Comparison of ENCODE assay signal across 25 mouse cellular contexts in genomic region chr3:143340032-143340431, GRCm38 (mm10).
DNase-seq lines count a peak whose midpoint lies in the region; ATAC-seq and TF ChIP-seq lines count a peak whose summit lies in the region.
"Had no signal": no experiment of that assay in that cellular context is flagged by ENCODE, and none has a peak within 500 bp of the region (broad histone marks: within the 10 kb centered on the region; RNA-seq: fewer than 3 reads in every experiment).

No protein-coding gene starts in this region.

- no peak for TF ChIP-seq POLR2A in kidney, adult 2 months (IDR thresholded peaks at IDR 0.05; ENCODE audit: low read depth, low read length)

- ATAC-seq in kidney, postnatal 0 days (replicated peaks; ENCODE audit: low FRiP score, low read depth), result peak; percentile 77
- ATAC-seq: forebrain, embryonic 16.5 days; inflammation-experienced regulatory T-cells, adult 6 months had no signal

- WGBS in kidney, adult 2 months, result 54% methylated on average over 7 of the region's 7 CpGs
- WGBS in kidney, postnatal 0 days, result 62% methylated on average over 7 of the region's 7 CpGs

- H3K36me3 ChIP-seq in kidney, adult 2 months (ENCODE audit: control insufficient read depth, insufficient read depth, low read length), result no peaks in the 10 kb centered on the region
- H3K36me3 ChIP-seq in kidney, postnatal 0 days (ENCODE audit: insufficient read depth, low read length), result no peaks in the 10 kb centered on the region
- H3K36me3 ChIP-seq: embryonic facial prominence, embryonic 13.5 days; heart, embryonic 13.5 days; hindbrain, embryonic 15.5 days; limb, embryonic 10.5 days; limb, embryonic 15.5 days; liver, embryonic 15.5 days; stomach, embryonic 15.5 days had no signal

- H3K27ac ChIP-seq in kidney, adult 2 months (ENCODE audit: insufficient read depth, low read depth, low read length), result peak overlapping the region; percentile 43
- no peak overlapping the region for H3K27ac ChIP-seq in kidney, postnatal 0 days
- H3K27ac ChIP-seq: embryonic facial prominence, embryonic 13.5 days; heart, embryonic 13.5 days; hindbrain, embryonic 15.5 days; limb, embryonic 10.5 days; limb, embryonic 15.5 days; liver, embryonic 15.5 days; stomach, embryonic 15.5 days had no signal

- H3K4me2 ChIP-seq in kidney, postnatal 0 days (ENCODE audit: low read length), result no peak overlapping the region
- H3K4me2 ChIP-seq: embryonic facial prominence, embryonic 13.5 days; heart, embryonic 13.5 days; hindbrain, embryonic 15.5 days; limb, embryonic 15.5 days; liver, embryonic 15.5 days; lung, embryonic 14.5 days; midbrain, embryonic 11.5 days; stomach, embryonic 15.5 days had no signal

- H3K9me3 ChIP-seq in kidney, postnatal 0 days (replicated peaks; ENCODE audit: low read length), result no peaks in the 10 kb centered on the region
- H3K9me3 ChIP-seq: embryonic facial prominence, embryonic 13.5 days; heart, embryonic 13.5 days; hindbrain, embryonic 15.5 days; limb, embryonic 10.5 days; limb, embryonic 15.5 days; liver, embryonic 15.5 days; stomach, embryonic 15.5 days had no signal

- no peak overlapping the region for H3K9ac ChIP-seq in kidney, postnatal 0 days (ENCODE audit: low read depth, low read length)
- H3K9ac ChIP-seq: embryonic facial prominence, embryonic 13.5 days; heart, embryonic 13.5 days; hindbrain, embryonic 15.5 days; limb, embryonic 15.5 days; liver, embryonic 15.5 days; lung, embryonic 14.5 days; stomach, embryonic 15.5 days had no signal

- no peak for TF ChIP-seq CTCF in kidney, adult 2 months (conservative IDR thresholded peaks at IDR 0.05; ENCODE audit: insufficient read depth, insufficient read length, low read depth, low read length)
- TF ChIP-seq CTCF in kidney, postnatal 0 days (IDR thresholded peaks at IDR 0.05; ENCODE audit: low read depth), result no peak

- no peak overlapping the region for H3K4me3 ChIP-seq in kidney, adult 2 months (ENCODE audit: insufficient read depth, low read depth, low read length)
- H3K4me3 ChIP-seq in kidney, postnatal 0 days (replicated peaks; ENCODE audit: low read depth, low read length), result no peak overlapping the region
- H3K4me3 ChIP-seq: embryonic facial prominence, embryonic 13.5 days; heart, embryonic 13.5 days; hindbrain, embryonic 15.5 days; limb, embryonic 10.5 days; limb, embryonic 15.5 days; liver, embryonic 15.5 days; stomach, embryonic 15.5 days had no signal

- no peaks in the 10 kb centered on the region for H3K27me3 ChIP-seq in kidney, adult 2 months (replicated peaks; ENCODE audit: control insufficient read depth, insufficient read depth, low read length)
- H3K27me3 ChIP-seq in kidney, postnatal 0 days (ENCODE audit: insufficient read depth, low read length), result no peaks in the 10 kb centered on the region
- H3K27me3 ChIP-seq: embryonic facial prominence, embryonic 13.5 days; heart, embryonic 13.5 days; hindbrain, embryonic 15.5 days; limb, embryonic 15.5 days; liver, embryonic 15.5 days; stomach, embryonic 15.5 days had no signal

- peak; percentile 44 for DNase-seq in kidney, adult 18-20 months
- DNase-seq in kidney, adult 2 months, result peak; percentile 89
- DNase-seq in kidney, postnatal 0 days (ENCODE audit: low spot score), result peak; percentile 12
- peak; percentile 31 to 58 for DNase-seq in kidney, postnatal 4 days
- DNase-seq in adrenal gland, postnatal 14 days, result no peak
- no peak for DNase-seq in layer of hippocampus, postnatal 10 days (ENCODE audit: low spot score in 2 of 2)
- DNase-seq: adrenal gland, postnatal 36 days; B cell, adult 2 months; cerebellum, adult 2 months; cerebellum, postnatal 14 days; heart, postnatal 10 days; lung, embryonic 14.5 days; lung, postnatal 14 days; retina, postnatal 1 day; right cerebral cortex, postnatal 25 days had no signal

- peaks cover 4% of the 10 kb centered on the region; the same call in 1 of the 2 replicates for H3K4me1 ChIP-seq in kidney, adult 2 months (ENCODE audit: control insufficient read depth, insufficient read depth, low read length)
- H3K4me1 ChIP-seq in kidney, postnatal 0 days (replicated peaks; ENCODE audit: insufficient read depth, low read length), result no peaks in the 10 kb centered on the region
- H3K4me1 ChIP-seq: embryonic facial prominence, embryonic 13.5 days; heart, embryonic 13.5 days; hindbrain, embryonic 15.5 days; limb, embryonic 10.5 days; limb, embryonic 15.5 days; liver, embryonic 15.5 days; stomach, embryonic 15.5 days had no signal

Comparison
In these comparisons a context has a peak if more than half of its experiments do, and no peak if none do; other contexts are left out.
1. DNase-seq: peak in kidney, adult 18-20 months (single experiment), kidney, adult 2 months (single experiment), kidney, postnatal 0 days (single experiment) and kidney, postnatal 4 days (2 of 2); none in adrenal gland, postnatal 14 days (single experiment) and layer of hippocampus, postnatal 10 days (0 of 2).